Mouse (Mus musculus) neural tube, embryonic 15.5 days (tissue): ENCODE data around the gene Pcyt2. TPM values are rescaled to one million over a fixed set of nuclear protein-coding genes. Genes with fewer than 3 reads are reported as not detected.

Experiments used
- ATAC-seq: fragments of 200-750 bp; cut with Nextera tagmentation; 2 replicates; pipeline ENCODE4 v1.8.0; 2017; ENCODE audit warnings: mild to moderate bottlenecking, moderate TSS enrichment, moderate library complexity; ENCODE audit not compliant: low FRiP score
- H3K27ac ChIP-seq: fragments of 300-500 bp; sonication (generic); replicated peaks from 2 replicates; pipeline ENCODE4 v1.5.1; 2015; ENCODE audit warnings: mild to moderate bottlenecking, inconsistent platforms
- H3K27me3 ChIP-seq: fragments of 300-500 bp; sonication (generic); replicated peaks from 2 replicates; pipeline ENCODE4 v1.6.1; 2015; ENCODE audit warnings: inconsistent platforms
- H3K36me3 ChIP-seq: fragments of 300-500 bp; sonication (generic); 2 replicates; pipeline ENCODE4 v1.6.1; 2015; ENCODE audit warnings: inconsistent platforms
- H3K4me1 ChIP-seq: fragments of 300-500 bp; sonication (generic); 2 replicates; pipeline ENCODE4 v1.6.1; 2015; ENCODE audit warnings: inconsistent platforms
- H3K4me2 ChIP-seq: fragments of 300-500 bp; sonication (generic); 2 replicates; pipeline ENCODE4 v1.6.1; 2015; ENCODE audit warnings: inconsistent platforms, mild to moderate bottlenecking, moderate library complexity
- H3K4me3 ChIP-seq: fragments of 300-500 bp; sonication (generic); replicated peaks from 2 replicates; pipeline ENCODE4 v1.5.1; 2015; ENCODE audit warnings: mild to moderate bottlenecking, inconsistent platforms
- H3K9ac ChIP-seq: fragments of 300-500 bp; sonication (generic); replicated peaks from 2 replicates; pipeline ENCODE4 v1.6.1; 2015; ENCODE audit warnings: mild to moderate bottlenecking, inconsistent platforms
- H3K9me3 ChIP-seq: fragments of 300-500 bp; sonication (generic); replicated peaks from 2 replicates; pipeline ENCODE4 v1.6.1; 2016; ENCODE audit warnings: inconsistent platforms
- WGBS: fragments of 180-500 bp; shearing (Covaris S2); methylation state at CpG from one replicate; pipeline ENCODE4 v1.1.7; 2015; ENCODE audit warnings: mixed read lengths; 5-methylcytosine and 5-hydroxymethylcytosine counted together
- polyA plus RNA-seq: library from polyadenylated mRNA; unstranded; fragments of >200 nt; fragmentation: Nextera tagmentation; extraction: Ambion mirVana; gene quantifications from 2 replicates; pipeline ENCODE4 v1.2.1, GENCODE M21; 2015

Gene Pcyt2
- polyA plus RNA-seq, 1 experiment from 2014 or later = 248 TPM

DNA sequence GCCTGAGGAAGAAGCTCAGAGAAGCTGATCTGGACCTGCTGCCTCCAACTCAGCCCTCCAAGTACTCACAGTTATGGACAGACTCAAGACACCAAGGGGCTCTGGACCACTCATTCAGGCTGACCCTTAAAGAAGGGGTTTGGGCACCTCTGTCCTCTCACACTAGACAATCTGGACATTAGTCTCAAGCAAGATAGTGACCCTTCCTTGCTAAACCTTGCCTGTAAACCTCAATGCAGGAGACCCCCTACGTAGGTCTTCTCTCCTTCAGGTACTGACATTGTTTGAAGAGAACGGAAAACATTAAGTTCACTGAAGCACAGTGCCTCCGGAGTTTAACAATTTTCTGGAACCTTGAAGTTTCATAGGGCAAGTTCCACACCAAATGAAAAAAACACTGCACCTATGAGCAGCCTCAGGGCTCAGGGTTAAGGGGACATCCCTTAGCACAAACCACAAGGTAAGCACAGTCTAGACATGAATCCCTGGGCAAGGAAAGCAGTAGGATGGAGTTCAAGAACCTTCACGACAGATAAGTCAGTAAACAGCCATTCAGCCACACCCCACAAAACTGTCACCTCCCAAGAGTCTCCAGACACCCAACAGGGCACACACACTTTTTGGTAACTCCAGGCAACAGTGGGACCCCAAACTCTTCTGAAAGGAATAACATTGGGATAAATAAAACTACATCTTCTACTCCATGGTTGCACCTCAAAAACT lies 14.2 kb upstream of the Pcyt2 start:
- 70% methylated on average over 4 of the region's 4 CpGs for WGBS
- Histone ChIP-seq H3K4me1 (peaks cover 46% of the 10 kb centered on the region), H3K27ac (peak overlapping the region; percentile 88; the same call in 1 of the 2 replicates), H3K9ac (peak overlapping the region; percentile 87), H3K4me2 (peak overlapping the region; percentile 85), H3K27me3 (no peaks in the 10 kb centered on the region), H3K4me3 (peak overlapping the region; percentile 96), H3K9me3 (no peaks in the 10 kb centered on the region), H3K36me3 (peaks cover 17% of the 10 kb centered on the region)
- no peak for ATAC-seq

DNA sequence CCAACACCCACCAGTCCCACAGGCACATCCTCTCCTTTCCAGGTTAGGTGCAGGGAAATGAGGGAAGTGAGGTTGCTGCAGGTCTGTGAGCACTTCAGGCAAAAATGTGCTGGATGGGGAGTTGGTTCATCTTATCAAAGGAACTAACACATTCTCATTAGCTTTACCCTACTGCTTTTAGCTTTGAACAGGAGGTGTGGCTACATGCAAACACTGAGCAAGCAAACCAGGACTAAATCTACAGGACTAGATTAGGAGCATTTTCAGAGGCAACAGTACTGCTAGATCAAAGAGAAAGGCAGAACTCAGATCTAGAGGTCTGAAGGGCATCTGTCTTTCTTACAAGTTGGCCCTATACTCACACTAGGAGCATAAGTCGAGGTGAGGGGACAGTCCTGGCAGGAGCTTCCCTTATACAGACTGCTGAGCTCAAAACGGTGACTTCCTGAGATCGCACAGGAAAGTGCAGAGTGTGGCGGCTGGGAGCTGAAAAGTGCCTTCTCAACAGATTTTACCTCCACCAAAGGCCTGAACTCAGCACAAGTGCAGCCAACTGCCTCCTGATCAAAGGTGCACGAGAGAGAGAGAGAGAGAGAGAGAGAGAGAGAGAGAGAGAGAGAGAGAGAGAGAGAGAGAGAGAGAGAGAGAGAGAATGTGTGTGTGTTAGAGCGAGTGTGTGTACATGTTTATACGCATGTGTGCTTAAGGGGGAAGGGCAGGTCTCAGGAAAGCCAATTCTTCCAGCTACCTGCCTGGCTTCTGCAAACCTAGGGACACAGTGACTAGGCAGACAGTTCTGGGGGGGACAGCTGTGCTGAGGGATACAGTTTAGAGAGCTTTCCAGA lies 13.4 kb upstream of the Pcyt2 start:
- Histone ChIP-seq H3K9ac (peak overlapping the region; percentile 87; the same call in 1 of the 2 replicates), H3K27me3 (no peaks in the 10 kb centered on the region), H3K4me1 (peaks cover 50% of the 10 kb centered on the region), H3K4me3 (peak overlapping the region; percentile 96), H3K36me3 (peaks cover 18% of the 10 kb centered on the region), H3K27ac (peak overlapping the region; percentile 6; the same call in 1 of the 2 replicates), H3K9me3 (no peaks in the 10 kb centered on the region), H3K4me2 (peak overlapping the region; percentile 85)
- ATAC-seq = no peak
- WGBS = 44% methylated on average over 7 of the region's 7 CpGs

DNA sequence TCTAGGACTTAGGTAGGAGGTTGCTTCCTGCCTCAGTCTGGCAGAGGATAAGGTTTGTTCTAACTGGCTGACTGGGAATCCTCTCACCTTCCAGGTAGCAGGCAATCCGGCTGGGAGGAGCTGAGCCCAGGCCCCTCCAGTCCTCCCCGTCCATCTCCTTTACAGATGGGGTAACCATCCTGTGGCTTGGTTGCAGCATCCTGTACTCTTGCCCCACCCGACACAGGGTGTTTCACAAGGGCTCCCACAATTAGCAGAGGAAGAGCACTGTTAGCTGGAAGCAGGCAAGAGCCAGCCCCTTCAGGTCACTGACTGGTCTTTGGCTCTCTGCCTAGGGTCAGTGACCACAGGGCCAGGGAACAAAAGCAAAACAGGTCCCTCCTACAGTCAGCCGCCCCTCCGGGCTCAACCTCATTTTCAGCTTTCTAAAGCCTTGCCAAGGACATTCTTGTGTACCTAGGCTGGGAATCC lies 12.7 kb upstream of the Pcyt2 start:
- no peak for ATAC-seq
- H3K27me3 ChIP-seq = no peaks in the 10 kb centered on the region
- H3K27ac ChIP-seq = 0 out of 2 replicates have a peak overlapping the region, but pooled peaks have one; percentile 2
- H3K9me3 ChIP-seq = no peaks in the 10 kb centered on the region
- peak overlapping the region; percentile 85 for H3K4me2 ChIP-seq
- peaks cover 56% of the 10 kb centered on the region for H3K4me1 ChIP-seq
- H3K9ac ChIP-seq = no peak overlapping the region
- WGBS = 56% methylated on average over 5 of the region's 5 CpGs
- peaks cover 18% of the 10 kb centered on the region for H3K36me3 ChIP-seq
- H3K4me3 ChIP-seq = 0 out of 2 replicates have a peak overlapping the region, but pooled peaks have one; percentile 1

DNA sequence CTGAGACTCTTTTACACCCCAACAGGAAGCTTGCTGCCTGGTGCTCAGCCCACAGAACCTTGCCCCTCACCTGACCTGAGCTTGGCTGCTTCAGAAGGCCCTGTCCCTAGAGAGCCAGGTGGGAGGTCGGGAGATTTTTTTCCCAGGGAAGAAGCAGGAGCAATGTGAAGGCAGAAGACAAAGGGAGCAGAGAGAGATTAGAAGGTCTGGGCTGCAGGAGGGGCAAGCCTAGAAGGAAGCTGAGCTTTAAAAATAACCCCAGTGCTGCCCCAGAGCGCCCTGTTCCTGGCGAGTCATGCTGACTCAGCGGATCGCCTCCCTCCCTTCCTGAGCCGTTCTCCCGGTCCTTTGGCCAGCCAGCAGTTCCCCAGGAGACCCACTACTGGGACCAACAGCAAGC lies 12.2 kb upstream of the Pcyt2 start:
- Histone ChIP-seq H3K27ac (0 out of 2 replicates have a peak overlapping the region, but pooled peaks have one; percentile 2), H3K9me3 (no peaks in the 10 kb centered on the region), H3K4me3 (no peak overlapping the region), H3K9ac (no peak overlapping the region), H3K4me1 (peaks cover 61% of the 10 kb centered on the region), H3K4me2 (peak overlapping the region; percentile 85), H3K36me3 (peaks cover 18% of the 10 kb centered on the region), H3K27me3 (no peaks in the 10 kb centered on the region)
- 54% methylated on average over 7 of the region's 7 CpGs for WGBS
- ATAC-seq = no peak

DNA sequence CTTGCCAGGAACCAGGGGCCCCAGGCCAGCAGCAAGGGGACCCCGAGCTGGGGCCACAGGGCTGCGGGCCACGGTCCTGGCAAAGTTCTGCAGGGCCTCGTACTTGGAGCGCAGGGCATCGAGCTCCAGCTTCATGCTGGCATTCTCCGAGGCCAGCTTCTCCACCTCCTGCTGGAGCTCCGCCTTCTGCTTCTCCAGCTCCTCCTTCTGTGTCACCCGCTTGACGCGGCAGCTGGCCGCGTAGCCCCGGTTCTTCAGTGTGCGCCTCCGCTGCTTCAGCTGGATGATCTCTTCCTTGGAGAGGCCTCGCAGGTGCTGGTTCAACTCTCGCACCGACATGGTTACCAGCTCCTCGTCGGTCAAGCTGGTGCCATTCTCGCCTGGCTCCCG lies 11.6 kb upstream of the Pcyt2 start:
- Histone ChIP-seq H3K9me3 (no peaks in the 10 kb centered on the region), H3K4me3 (no peak overlapping the region), H3K9ac (no peak overlapping the region), H3K36me3 (peaks cover 18% of the 10 kb centered on the region), H3K4me1 (peaks cover 60% of the 10 kb centered on the region), H3K4me2 (peak overlapping the region; percentile 11), H3K27me3 (no peaks in the 10 kb centered on the region), H3K27ac (no peak overlapping the region)
- WGBS = 74% methylated on average over 23 of the region's 23 CpGs
- ATAC-seq = no peak

DNA sequence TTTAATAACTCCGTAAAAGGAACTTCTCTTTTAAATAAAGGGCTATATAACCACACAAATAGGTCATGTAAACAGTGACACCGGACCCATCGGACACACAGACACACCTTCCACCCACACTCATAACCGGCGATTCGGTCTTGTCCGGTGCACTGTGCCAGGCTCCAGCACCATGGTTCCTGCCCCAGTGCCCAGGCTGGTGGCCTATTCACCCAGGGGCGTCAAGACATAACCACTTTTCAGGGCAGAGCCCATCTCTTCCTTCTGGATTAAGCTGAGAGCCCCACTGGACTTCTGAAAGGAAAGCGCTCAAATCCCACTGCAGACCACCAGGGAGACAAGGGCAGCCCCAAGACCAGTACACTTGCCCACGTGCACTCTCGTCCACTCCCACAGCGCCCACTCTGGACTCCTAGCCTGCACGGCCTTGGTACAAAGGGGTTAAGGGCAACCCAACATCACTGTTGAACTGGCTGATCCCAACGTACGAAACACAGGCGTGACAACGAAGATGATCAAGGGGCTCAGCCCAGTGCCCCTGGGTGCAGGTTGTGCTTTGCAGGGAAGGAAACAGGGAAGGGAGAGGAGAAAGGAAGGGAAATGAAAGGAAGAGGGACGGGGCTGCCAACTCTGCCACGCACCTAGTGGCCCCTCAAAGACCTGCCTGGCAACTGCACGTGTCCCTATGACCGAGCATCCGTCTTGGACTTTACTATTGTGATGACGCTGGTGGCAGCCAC lies 11.0 kb upstream of the Pcyt2 start:
- no peak overlapping the region for H3K9ac ChIP-seq
- H3K27me3 ChIP-seq = no peaks in the 10 kb centered on the region
- ATAC-seq = no peak
- H3K4me3 ChIP-seq = no peak overlapping the region
- H3K4me2 ChIP-seq = peak overlapping the region; percentile 11; the same call in 1 of the 2 replicates
- 96% methylated on average over 23 of the region's 23 CpGs for WGBS
- peaks cover 61% of the 10 kb centered on the region for H3K4me1 ChIP-seq
- H3K36me3 ChIP-seq = peaks cover 18% of the 10 kb centered on the region
- no peak overlapping the region for H3K27ac ChIP-seq
- H3K9me3 ChIP-seq = no peaks in the 10 kb centered on the region

DNA sequence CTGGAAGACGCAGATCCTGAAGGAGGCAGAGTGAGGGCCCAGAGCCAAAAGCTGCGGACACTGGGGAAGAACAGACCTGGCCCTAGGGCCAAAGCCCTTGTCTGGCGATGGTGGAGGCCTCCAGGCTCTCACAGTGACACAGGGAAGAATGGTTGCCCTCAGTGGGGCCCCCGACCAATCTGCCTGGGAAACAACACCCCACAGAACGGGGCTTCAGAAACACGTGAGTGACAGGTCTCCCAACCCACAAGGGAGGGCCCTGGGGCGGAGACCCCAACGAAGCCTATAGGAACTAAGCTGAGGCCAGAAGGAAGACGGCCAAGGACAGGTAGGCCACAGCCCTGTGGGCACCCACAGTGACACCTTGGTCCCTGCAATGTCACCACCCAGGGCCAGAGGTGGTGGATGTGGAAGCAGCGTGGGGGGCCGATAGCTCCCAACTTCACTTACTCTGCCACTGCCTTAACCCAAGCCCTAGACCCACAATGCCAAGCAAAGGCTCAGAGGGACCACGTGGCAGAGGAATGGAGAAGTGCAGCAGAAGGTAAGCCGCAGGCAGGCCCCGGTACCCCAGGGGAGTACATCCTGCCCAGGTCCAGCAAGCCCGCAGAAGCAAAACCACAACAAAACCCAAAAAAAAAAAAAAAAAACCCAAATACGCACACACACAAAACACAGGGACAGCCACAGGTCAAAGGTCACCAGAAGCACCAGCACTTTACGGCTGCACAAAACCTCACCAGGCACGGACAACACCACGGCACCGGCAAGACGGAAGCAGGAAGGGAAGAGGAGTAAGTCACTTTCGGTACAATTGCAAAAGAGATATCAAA lies 9.9 kb upstream of the Pcyt2 start:
- Histone ChIP-seq H3K9me3 (no peaks in the 10 kb centered on the region), H3K36me3 (peaks cover 24% of the 10 kb centered on the region), H3K27ac (no peak overlapping the region), H3K4me2 (no peak overlapping the region), H3K4me1 (peaks cover 64% of the 10 kb centered on the region), H3K27me3 (no peaks in the 10 kb centered on the region), H3K4me3 (no peak overlapping the region), H3K9ac (no peak overlapping the region)
- no peak for ATAC-seq
- 79% methylated on average over 22 of the region's 22 CpGs for whole genome bisulfite sequencing

DNA sequence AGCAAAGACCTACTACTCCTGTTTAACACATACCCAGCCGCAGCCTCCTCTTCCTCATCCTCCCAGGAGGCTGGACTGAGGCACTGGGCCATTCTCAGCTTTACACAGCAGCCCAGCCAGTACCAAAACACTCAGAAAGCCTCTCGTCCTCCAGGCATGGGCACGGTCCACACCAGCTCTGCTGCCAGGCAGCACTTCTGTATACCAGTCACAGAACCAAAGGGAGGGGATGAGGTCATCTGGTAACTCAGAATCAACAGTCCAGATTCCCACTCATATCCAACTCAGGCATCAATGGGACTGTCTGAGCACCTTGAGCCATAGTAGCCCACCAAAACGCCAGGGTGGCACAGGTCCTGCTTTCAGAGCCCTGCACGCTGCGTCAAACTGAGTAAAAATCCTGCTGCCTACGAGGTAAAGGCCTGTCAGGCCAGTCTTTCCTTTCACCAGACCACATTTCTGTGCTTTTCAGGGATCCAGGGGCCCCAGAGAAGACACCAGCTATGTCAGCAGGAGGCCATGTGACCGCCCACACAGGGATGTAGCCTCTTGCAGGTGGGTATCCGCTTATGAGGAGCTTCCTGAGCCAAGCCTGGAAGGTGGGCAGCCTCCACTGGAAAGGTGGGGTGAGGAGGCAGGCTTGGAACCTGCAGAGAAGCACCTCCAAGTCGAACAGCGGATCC lies 9.2 kb upstream of the Pcyt2 start:
- no peak for ATAC-seq
- Histone ChIP-seq H3K36me3 (peaks cover 30% of the 10 kb centered on the region), H3K9ac (no peak overlapping the region), H3K4me2 (no peak overlapping the region), H3K4me1 (peaks cover 57% of the 10 kb centered on the region), H3K9me3 (no peaks in the 10 kb centered on the region), H3K4me3 (no peak overlapping the region), H3K27me3 (no peaks in the 10 kb centered on the region), H3K27ac (no peak overlapping the region)
- 93% methylated on average over 11 of the region's 11 CpGs for WGBS

DNA sequence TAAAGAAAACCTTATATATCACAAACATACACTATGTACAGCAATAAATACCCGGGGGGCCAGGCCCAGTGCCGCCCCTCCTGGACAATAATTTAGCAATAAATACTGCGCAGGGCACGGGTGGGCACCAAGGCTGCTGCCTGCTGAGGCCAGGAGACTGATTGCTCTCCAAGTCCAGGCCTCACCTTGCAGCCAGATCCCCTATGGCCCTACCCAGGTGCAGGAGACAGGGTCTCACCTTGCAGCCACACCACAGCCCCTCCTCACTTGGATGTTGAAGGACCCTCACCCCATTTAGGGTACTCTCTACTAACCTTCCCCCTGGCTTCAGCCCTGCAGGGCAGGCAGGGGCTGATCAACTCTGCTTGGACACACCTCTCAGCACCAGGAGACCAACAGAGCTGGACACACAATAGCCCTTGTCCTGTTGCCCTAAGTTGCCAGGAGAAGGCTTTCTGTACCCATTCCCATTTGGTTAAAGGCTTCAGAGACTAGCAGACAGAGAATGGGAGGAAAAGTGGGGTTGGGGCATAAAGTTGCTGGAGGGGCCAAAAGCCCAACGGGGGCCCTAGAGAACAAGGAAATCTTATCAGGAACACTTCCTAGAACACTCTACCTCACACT lies 7.5 kb upstream of the Pcyt2 start, which contains the start of gene Sirt7:
Gene Sirt7, minus strand, starts transcription at position 89 of the 624 bp plus-strand sequence.
- H3K4me2 ChIP-seq = peak within 1 kb of the TSS; percentile 94
- peak within 1 kb of the TSS; percentile 65 for H3K9ac ChIP-seq
- H3K36me3 ChIP-seq = peaks cover 46% of the 10 kb centered on the region
- no peaks in the 10 kb centered on the region for H3K27me3 ChIP-seq
- 18% methylated on average over 5 of the region's 5 CpGs for WGBS
- H3K9me3 ChIP-seq = no peaks in the 10 kb centered on the region
- peak; percentile 43 for ATAC-seq
- peak within 1 kb of the TSS; percentile 72 for H3K4me3 ChIP-seq
- peak within 1 kb of the TSS; percentile 84 for H3K27ac ChIP-seq
- peaks cover 40% of the 10 kb centered on the region for H3K4me1 ChIP-seq

DNA sequence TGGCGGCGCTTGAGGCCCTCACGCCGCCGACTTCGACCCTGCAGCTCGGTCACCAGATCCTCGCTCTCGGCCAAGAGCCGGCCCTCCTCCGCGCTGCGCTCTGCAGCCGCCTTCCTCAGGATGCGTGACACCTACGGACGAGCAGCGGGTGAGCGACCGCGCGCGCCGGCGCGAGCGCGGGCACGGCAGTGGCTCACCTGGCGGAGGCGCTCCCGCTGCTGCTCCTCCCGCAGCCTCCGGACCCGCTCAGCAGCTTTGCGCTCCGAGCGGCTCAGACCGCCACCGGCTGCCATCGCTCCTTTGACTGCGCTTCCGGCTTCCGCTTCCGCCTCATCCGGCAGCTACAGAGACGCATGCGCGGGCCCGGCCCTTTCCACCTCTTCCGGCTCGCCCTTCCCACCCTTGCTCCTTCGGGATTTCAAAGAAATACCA lies 7.0 kb upstream of the Pcyt2 start:
- peak overlapping the region; percentile 72 for H3K4me3 ChIP-seq
- peak overlapping the region; percentile 84 for H3K27ac ChIP-seq
- no peaks in the 10 kb centered on the region for H3K27me3 ChIP-seq
- H3K36me3 ChIP-seq = peaks cover 52% of the 10 kb centered on the region
- peak; percentile 87 for ATAC-seq
- under 1% methylated on average over 53 of the region's 53 CpGs for WGBS
- no peaks in the 10 kb centered on the region for H3K9me3 ChIP-seq
- peak overlapping the region; percentile 94 for H3K4me2 ChIP-seq
- peaks cover 34% of the 10 kb centered on the region for H3K4me1 ChIP-seq
- peak overlapping the region; percentile 65 for H3K9ac ChIP-seq
